Mouse (Mus musculus) embryonic fibroblast, embryonic 13.5 days (primary cell): ENCODE data around the gene Iba57.
"Not testable (repeated sequence)": the region's sequence is repeated elsewhere in the genome, so short reads cannot be mapped to it uniquely, and the experiment has no call there.

Source experiments
- CTCF ChIP-seq: IDR thresholded peaks from 2 replicates; pipeline ENCODE4 v1.5.1; 2011; ENCODE audit warnings: mild to moderate bottlenecking, control low read depth, low read length, moderate library complexity, borderline replicate concordance; ENCODE audit not compliant: insufficient read depth
- POLR2A ChIP-seq: IDR thresholded peaks from 2 replicates; pipeline ENCODE4 v1.6.1; 2011; ENCODE audit warnings: low read depth, mild to moderate bottlenecking, control low read depth, low read length, moderate library complexity

DNA sequence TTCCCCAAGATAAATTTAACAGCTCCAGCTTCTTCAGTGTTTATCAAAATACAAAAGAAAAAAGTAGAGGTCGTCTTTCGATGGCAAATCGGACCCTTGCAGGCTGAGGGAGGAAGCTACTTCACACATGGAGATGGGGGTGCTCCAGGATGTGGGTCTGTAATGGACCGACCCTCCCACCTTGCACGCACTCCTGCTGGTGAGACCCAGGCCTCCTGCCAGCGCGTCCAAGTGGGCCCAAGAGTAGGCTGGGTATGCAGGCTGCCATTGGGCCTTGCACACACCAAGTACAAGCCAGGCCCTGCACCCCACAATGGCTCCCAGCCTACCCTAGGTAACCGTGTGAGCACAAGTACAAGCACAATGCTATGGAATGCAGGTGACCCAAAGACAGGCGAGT, 48.0 kb upstream of the Iba57 start:
- TF ChIP-seq CTCF, POLR2A: not testable (repeated sequence)
